Mouse (Mus musculus): ENCODE data around the gene Zranb3.

DNA sequence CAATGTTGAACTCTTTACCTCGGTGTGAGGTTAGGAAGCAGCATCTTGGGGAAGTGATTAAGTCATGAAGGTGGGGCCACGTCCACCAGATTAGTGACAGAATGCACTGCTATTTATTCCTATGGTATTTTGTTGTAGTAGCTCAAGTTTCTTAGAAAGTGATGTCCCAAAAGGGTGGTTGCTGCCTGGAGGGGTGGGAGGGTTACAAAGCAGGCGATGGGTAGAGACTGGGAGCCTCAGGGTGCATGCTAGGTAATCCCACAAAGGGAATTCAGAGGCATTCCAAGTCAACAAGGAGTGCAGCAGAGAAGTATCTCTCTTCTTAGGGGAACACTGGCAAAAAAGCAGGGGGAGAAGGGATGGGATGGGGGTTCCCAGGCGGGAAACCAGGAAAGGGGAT lies 113.5 kb downstream of the Zranb3 start:
- TF ChIP-seq CTCF (IDR thresholded peaks at IDR 0.05; ENCODE audit: low read depth, low read length) (no peak), POLR2A (IDR thresholded peaks at IDR 0.05; ENCODE audit: extremely low read depth, insufficient read depth, low read length) (no peak)
